Mouse (Mus musculus): Measurements from ENCODE around the gene Runx2. TPM values are rescaled to one million over a fixed set of nuclear protein-coding genes. Genes with fewer than 3 reads are reported as not detected.

The Runx2 gene
- total RNA-seq, 2 experiments from 2014 or later, result 7.1 to 8.9 TPM

DNA sequence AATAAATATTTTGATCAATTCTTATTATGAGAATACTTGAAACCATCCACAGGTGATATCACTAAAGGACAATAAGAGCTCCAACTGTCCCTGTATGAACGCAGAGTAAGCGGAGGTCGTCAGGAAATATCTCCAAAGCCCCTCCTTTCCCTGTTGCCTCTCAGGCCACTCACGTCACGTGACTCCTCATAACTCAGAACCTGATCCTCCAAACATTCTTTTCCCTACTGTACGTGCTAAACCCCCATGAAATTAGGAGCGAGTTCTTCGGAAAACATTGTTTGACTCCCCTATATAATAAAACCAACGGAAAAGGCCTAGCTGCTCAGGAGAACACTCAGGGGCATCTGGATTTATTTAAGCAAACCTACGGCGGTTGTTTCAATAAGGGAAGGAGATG is 90.3 kb downstream of the Runx2 start:
- no peak for DNase-seq (ENCODE audit: low spot score in 2 of 2)
- intact Hi-C loops (cut with DNase I), result no loop called here

DNA sequence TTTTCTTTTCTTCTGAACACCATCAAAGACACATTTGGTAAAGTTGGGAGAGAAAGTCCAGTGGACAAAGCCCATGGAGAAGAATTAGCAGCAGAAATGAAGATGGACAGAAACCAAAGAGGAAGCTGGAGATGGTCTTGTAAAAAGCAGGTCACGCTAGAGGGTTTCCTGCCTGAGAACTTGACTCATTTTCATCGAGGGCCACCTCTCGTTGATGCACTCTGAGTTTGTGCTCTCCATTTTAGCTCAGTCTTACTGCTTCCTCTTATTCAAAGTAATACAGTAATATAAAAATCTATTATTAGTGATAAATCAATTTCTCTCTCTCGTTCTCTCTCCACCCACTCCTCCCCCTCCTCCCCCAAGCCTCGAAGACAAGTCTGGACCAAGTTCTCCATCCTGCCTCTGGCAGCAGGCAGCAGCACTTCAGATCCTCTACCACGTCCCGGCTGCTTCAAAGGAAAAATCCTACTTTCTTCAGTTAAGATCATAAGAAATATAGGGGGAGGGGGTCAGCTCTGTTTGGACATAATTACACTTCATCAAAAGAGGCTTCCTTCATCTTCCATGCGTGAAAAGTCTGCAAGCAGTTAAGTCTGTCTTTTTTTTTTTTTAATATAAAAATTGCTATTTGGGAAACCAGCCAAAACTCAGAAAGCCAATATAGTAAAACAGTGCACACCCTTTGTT is 92.3 kb downstream of the Runx2 start:
- intact Hi-C loops (cut with DNase I), result no loop called here

DNA sequence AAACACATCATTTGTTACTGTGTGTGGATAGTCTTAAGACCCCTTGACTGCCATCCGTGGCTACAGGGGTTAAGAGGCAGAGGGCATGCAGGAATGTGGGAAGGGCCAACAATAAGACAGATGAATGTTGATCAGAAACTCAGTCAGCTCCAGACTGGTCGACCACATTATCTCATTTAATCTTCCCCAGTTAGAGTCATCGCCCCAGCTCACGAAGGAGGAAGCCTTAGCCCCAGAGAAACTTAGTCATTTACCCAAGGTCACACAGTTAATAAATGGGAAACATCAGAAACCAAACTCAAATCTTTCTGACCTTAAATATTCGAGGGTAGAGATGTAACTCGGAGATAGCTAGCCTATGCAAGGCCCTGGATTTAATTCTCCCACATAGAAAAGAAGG is 96.0 kb downstream of the Runx2 start:
- no peak for DNase-seq (ENCODE audit: low spot score in 2 of 2)
- intact Hi-C loops (cut with DNase I), result no loop called here

More for the DNA sequence above, 92.3 kb downstream of the Runx2 start:
- no peak for DNase-seq (ENCODE audit: low spot score in 2 of 2)

DNA sequence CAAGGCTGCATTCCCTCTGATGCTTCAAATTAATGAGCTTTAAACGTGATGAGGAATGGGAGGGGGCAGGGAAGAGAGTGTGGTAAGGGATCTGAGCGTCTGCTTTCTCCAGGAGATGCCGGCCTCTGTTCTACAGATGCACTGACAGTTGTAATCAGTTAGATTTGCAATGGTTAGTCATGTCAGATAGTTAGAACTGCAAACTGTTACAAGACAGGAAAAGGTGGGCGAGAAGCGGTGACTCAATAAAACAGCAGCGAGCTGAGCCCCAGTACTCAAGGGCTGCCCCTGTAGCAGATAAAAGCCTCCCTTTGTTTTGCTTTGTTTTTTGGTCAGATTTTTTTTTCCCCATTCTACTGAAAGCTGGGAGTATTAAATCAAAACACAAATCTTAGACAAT is 96.6 kb downstream of the Runx2 start:
- intact Hi-C loops (cut with DNase I), result no loop called here
- no peak for DNase-seq (ENCODE audit: low spot score in 2 of 2)

DNA sequence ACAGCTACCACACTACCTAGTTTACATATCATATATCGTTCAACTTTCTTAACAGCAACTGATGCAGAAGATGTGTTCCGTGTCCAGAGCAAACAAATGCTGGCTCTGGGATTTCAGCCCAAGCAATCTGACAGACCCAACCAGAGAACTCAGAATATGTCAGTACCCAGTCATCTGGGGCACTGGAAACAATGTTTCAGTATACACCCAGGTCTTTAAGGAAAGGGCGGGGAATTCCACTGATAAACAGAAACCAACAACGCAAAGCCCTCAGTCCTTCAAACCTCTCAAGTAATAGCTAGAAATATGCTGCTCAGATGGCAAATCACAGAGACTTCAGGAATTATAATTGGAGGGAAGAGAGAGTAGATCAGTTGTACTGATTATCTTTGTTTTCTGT is 100.5 kb downstream of the Runx2 start:
- no peak for DNase-seq (ENCODE audit: low spot score in 2 of 2)
- intact Hi-C loops (cut with DNase I), result no loop called here

DNA sequence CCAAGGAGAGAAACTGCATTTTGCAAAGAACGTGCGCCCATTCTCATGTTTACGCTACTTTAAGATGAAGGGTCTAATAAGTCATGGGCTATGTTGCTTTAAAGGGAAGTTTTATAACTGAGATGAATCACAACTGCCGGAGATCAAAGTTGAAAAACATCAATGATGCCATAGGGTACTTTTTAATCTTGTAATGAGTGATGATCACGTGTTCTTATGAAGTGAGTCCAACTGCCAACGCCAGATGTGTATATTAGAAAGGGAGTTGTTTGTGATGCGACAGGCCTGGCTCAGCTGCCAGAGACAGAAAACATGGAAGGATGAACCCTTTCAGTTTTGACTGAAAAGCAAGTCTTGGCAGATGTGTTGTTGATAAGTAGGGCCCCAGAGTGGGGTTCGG is 101.2 kb downstream of the Runx2 start:
- intact Hi-C loops (cut with DNase I), result no loop called here
- no peak for DNase-seq (ENCODE audit: low spot score in 2 of 2)

DNA sequence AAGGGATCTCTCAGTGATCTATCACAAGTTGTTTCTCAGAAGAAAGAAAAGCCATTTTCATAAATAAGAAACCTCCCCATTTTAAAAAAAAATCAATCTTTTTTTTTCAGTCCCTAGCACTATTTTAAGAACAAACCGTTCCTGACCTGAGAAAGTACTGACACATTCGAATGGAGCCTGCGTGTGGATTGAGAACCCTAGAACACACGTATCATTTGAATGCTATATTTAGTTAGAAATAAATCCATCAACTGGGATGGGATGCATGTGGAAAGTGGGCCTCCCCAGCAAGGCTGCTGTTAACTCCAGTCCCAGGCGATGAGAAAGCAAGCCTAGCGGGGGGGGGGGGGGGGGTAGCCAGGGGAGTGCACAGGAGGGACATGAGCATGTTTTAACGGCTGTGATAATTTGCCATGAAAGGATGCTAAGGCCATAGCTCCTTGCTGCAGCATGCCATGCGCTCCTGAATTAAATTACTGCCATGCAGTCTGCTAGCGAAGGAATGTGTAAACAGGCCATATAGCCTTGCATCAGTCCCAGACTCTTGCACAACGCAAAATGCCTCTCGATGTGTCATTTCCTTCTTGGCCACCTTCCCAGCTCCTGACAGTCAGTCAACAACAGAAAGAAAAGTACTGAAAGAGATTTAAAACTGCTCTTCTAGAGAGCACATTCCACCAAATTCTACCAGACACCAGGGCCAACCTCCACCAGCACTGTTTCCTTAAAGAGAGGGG is 104.9 kb downstream of the Runx2 start:
- intact Hi-C loops (cut with DNase I), result no loop called here
- peak; percentile 29 to 53 for DNase-seq (ENCODE audit: low spot score in 2 of 2)

DNA sequence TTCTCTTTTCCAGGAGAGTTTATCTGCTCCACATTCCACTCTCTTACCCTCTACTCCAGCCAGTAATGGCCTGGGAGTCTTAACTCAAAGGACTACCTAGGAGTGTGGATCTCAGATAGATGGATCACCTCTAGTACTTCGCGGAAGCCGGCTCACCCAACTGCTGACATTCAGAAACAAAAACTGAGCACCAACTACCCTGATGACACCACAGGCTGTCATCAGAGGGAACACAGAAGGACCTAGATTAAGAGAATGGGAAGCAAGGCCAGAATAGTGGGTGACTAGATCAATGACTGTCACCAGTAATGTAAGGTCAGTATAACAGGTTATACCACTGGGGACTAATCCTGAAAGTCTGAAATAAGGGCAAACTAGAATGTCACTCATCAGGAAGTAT is 106.6 kb downstream of the Runx2 start:
- intact Hi-C loops (cut with DNase I), result no loop called here
- DNase-seq (ENCODE audit: low spot score in 2 of 2), result no peak

DNA sequence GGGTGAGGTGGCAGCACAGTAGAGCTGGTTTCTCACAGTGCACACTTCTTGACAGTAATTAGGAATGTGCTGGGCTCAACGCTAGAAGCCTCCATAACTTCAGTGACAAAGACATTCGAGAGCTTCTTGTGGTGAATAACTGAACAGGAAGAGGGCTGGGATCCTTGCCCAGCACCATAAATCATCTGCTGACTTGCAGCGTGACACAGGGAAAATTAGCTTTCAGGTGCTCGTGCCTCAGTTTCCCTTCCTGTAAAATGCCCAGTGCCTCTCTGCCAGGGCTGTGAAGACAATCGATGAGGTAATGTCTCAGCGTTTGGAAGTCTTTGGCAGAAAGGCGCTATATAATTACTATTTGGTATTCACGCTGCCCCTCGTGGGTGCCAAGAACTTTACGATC is 108.1 kb downstream of the Runx2 start:
- no peak for DNase-seq (ENCODE audit: low spot score in 2 of 2)

DNA sequence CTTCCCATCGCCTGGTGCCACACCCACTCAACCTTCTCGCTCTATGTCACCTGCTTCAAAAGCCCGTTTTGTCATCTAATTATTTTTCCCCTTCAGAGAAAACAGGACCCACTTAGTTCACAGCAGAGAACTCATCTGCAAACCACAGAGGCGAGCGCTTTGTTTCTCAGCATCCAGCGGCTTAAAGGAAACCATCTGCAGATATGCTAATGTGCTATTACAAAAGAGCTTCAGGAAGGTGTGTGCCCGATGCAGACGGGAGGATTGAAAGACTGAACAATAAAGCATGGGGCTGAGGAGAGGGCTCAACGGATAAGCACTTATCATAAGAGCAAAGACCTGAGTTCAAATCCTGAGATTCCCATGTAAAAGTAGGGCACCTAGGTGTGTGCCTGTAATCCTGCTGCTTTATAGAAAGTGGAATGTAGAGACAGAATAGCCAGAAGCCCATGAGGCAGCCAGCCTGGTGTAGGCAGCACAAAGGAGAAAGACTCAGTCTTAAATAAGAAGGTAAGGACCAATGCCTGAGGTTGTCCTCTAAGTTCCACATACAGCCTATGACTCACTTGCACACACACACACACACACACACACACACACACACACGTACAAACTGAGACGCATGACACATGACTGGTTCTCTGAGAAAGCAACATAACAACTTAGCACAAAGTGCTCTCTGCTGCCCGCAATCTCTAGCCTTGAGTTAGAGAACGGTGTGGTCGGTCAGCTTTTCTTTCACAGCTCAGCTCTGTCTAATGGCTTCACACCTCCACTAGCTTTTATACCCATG is 111.9 kb downstream of the Runx2 start:
- intact Hi-C loops (cut with DNase I), result no loop called here
- DNase-seq (ENCODE audit: low spot score in 2 of 2), result no peak

More for the DNA sequence above, 108.1 kb downstream of the Runx2 start:
- intact Hi-C loops (cut with DNase I), result no loop called here

DNA sequence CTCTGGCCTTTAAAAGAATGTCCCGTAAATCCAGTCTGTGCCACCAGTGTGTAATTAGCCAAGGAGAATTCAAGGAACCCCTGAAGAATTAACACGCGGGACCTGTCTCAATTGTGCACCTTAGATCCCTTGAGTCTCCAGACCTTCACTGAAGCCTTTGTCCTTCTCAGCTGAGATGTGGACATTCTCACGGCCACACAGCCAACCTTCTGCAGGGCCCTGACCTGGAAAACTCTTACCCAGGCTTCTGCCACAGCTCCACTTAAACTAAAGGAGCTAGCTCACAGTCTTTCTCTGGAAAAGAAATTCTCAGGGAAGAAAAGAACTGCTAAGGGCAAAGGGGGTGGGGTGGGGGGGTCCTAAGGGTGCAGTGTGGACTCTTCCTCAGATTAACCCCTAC is 113.1 kb downstream of the Runx2 start:
- DNase-seq (ENCODE audit: low spot score in 2 of 2), result no peak
- intact Hi-C loops (cut with DNase I), result no loop called here

DNA sequence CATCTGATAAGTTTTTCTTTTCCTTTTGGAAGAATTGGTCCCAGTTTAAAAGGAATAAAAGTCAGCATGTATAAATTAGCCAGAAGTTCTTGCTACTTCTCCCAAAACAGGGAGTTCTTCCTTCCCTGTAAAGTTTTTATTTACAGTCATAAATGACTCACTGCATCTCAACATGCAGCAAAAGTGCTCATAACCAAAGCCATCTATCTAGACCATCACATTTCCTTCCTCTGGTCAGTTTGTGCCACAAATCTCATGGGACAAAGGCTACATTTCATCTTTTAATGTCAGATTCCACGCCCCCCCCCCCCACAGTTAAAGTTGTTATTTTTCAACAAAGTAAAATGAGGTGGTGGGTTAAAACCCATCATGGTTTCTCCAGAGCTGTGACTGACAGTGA is 114.3 kb downstream of the Runx2 start:
- no peak for DNase-seq (ENCODE audit: low spot score in 2 of 2)
- intact Hi-C loops (cut with DNase I), result no loop called here

DNA sequence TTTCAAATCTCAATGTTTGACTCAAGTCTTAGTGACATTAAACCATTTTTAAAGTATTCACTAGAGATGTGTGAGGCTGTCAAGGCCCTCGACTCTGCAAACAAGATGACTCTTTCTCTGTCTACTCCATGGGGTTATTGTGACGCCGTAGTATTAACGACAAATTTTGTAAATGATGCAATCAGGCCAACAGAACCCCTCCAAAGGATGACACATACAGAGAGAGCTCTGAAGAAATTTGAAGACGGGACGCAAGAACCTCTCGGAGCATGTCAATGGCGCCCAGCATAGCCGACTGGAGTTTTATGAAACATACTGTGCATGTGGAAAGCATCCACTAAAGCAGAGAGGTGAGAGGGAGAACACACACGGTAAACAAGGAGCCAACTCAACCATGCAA is 117.5 kb downstream of the Runx2 start:
- DNase-seq (ENCODE audit: low spot score in 2 of 2), result no peak
- intact Hi-C loops (cut with DNase I), result no loop called here

DNA sequence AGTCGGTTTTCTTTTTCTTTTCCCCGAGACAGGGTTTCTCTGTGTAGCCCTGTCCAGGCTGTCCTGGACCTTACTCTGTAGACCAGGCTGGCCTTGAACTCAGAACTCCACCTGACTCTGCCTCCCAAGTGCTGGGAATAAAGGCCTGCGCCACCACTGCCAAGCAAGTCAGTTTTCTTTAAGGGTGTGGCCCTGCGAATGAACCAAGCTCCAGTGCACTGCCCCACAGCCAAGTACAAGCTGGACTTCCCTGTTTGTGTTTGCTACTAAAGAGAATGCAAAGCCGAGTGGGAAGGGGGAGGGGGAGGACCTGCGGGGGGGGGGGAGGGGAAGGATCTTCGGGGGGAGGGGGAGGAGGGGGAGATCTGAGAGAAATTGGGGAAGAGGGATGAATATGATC is 121.0 kb downstream of the Runx2 start:
- no peak for DNase-seq (ENCODE audit: low spot score in 2 of 2)
- intact Hi-C loops (cut with DNase I), result no loop called here

DNA sequence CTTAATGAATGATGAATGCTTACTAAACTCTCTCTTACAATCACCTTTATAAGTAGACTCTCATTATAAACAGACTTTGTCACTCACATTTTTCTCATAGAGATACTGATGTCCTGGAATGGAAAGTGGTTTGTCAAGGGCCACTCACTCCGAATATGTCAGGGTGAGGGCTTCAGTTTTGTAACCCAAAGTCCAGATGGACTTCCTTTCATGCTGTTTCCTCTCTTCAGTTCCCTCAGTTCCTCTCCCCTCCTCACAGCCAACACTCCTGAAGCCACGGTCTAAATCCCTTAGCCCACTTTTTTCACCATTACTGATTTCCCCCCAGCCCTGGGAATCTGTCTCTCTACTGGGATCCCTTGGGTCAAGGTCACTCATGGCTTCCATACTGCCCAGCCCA is 123.1 kb downstream of the Runx2 start:
- DNase-seq (ENCODE audit: low spot score in 2 of 2), result no peak
- intact Hi-C loops (cut with DNase I), result no loop called here

DNA sequence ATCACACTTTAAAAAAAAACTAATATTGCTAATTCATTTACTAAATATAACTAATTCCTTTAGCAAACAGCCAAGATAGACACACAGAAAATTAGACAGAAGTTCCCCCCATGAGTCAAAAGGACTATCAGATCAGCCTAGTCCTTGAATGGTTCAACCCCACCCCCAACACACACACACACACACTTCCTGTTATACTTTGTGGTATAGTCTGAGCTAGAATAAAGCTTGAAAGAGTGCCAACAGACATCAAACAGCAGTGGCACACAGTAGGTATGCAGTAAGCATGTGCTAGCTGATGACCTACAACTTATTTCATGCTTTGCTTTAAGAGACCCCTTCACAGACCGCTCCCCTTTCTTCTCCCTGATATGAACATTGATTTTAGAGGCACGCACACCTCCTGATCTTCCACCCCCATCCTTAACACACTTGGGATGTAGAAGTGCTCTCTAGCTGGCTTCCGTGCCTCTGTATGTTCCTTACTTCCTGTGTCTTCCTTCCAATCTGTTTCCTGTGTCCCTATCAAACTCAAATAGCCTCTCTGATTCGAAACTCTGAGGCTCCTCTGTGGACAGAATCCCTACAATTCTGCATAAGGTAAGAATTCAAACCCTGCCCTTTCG is 124.1 kb downstream of the Runx2 start:
- intact Hi-C loops (cut with DNase I), result no loop called here
- DNase-seq (ENCODE audit: low spot score in 2 of 2), result no peak

DNA sequence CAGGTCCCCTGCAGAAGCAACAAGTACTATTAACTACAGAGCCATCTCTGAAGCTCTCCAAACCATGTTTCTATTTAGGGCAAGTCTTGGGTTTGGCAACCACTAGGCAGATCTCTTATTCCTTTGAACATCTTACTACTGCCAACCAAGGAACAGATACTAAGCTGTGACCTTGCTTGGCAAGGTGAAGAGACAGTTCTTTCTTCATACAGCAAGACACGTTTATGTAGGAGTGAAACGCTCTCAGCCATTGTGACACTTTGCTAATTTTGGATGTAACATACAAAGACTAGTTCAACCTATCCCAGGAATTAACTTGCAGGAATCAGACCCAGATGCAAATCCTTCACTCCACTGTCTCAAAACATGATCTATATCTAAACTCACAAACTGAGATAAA is 126.3 kb downstream of the Runx2 start:
- intact Hi-C loops (cut with DNase I), result no loop called here
- DNase-seq (ENCODE audit: low spot score in 2 of 2), result no peak

DNA sequence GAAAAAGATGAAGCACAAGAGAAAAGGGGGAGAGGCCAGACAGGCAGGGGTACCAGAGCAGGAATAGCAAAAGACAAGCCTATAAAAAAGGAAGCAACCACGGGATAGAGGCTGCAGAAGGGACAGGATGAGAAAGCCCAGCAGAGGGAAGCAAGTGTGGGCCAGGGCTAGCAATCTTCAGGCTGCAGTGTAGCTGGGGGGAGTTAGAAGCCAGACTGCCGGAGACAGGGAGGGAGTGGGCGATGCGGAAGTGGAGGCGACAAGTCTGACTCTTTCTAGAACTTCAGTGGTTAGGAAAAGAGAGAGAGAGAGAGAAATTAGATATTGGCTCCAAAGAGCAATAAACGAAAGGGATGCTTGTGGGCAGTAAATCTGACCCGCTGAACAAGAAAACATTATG is 129.1 kb downstream of the Runx2 start:
- intact Hi-C loops (cut with DNase I), result no loop called here
- DNase-seq (ENCODE audit: low spot score in 2 of 2), result peak; percentile 41 to 50

DNA sequence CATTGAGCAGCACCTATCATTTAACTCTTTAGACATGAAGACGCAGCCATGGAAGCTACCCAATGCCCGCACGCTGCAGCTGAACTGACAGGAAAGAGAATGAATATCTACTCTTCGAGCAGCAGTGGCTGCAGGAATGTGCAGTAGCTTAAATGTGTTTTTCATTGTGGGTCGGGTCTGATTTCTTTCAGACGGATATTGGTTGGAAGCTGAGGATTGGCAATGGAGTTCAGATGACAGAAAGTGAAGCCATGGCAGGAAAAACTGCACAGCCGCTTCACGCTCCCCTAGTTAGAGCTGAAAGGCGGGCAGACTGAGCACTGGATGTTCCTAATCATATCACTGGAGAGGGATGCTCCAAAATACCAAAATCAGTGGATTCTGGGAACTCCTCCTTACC is 131.6 kb downstream of the Runx2 start:
- DNase-seq (ENCODE audit: low spot score in 2 of 2), result no peak
- intact Hi-C loops (cut with DNase I), result no loop called here

DNA sequence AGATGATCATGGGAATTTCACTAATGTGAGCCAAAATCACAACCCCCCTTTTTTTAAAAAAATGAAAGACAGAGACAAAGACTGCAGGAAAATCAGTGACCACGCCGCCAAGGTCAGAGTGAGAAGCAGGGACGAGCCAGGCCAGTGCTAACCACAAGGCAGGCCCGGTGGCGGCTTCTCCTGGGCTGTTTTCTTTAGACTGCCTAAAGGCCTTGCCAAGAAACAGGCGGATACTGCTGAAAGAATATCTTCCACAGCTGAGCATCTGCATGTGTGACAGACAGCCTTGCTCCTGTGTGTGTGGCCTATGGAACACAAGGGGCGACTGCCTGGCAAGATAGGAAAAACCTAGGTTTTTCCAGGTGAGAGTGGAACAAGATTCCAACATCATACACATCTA is 136.8 kb downstream of the Runx2 start:
- intact Hi-C loops (cut with DNase I), result no loop called here
- DNase-seq (ENCODE audit: low spot score in 2 of 2), result no peak
